Mouse (Mus musculus) heart, adult 2 months (tissue): Measurements from ENCODE around the gene Sec14l5. TPM values are rescaled to one million over a fixed set of nuclear protein-coding genes. Genes with fewer than 3 reads are reported as not detected.

Source experiments
- DNase-seq, 2 experiments: peaks; one replicate each; pipeline ENCODE4 v3.0.0; 2021
- H3K27ac ChIP-seq: fragments of 200-600 bp; 2 replicates; pipeline ENCODE4 v1.8.1; 2022
- H3K27me3 ChIP-seq: fragments of 200-500 bp; 2 replicates; pipeline ENCODE4 v1.6.1; 2012; ENCODE audit warnings: mild to moderate bottlenecking, low read length, inconsistent platforms, mixed read lengths; ENCODE audit not compliant: control insufficient read depth, insufficient read depth
- H3K36me3 ChIP-seq: fragments of 200-500 bp; 2 replicates; pipeline ENCODE4 v1.6.1; 2012; ENCODE audit warnings: low read length, inconsistent platforms; ENCODE audit not compliant: control insufficient read depth, insufficient read depth
- H3K4me1 ChIP-seq: fragments of 200-500 bp; 2 replicates; pipeline ENCODE4 v1.6.1; 2011; ENCODE audit warnings: low read length; ENCODE audit not compliant: control insufficient read depth, insufficient read depth
- H3K4me3 ChIP-seq: fragments of 200-600 bp; 2 replicates; pipeline ENCODE4 v1.8.1; 2022
- H3K79me2 ChIP-seq: fragments of 200-500 bp; replicated peaks from 2 replicates; pipeline ENCODE4 v1.6.1; 2012; ENCODE audit warnings: mild to moderate bottlenecking, inconsistent platforms, low read length, moderate library complexity, mixed read lengths; ENCODE audit not compliant: control insufficient read depth, insufficient read depth
- H3K9ac ChIP-seq: fragments of 200-500 bp; 2 replicates; pipeline ENCODE4 v1.6.1; 2012; ENCODE audit warnings: low read depth, mild to moderate bottlenecking, control low read depth, inconsistent platforms, low read length, mixed read lengths
- CTCF ChIP-seq: fragments of 200-600 bp; IDR thresholded peaks from 2 replicates; pipeline ENCODE4 v1.8.1; 2022; ENCODE audit warnings: antibody characterized with exemption, mild to moderate bottlenecking, moderate library complexity
- EP300 ChIP-seq: fragments of 200-500 bp; IDR thresholded peaks from 2 replicates; pipeline ENCODE4 v1.6.1; 2011; ENCODE audit warnings: low read depth, low read length, control low read depth; ENCODE audit not compliant: insufficient read depth
- POLR2A ChIP-seq: fragments of 200-500 bp; IDR thresholded peaks from 2 replicates; pipeline ENCODE4 v1.6.1; 2011; ENCODE audit warnings: mild to moderate bottlenecking, low read depth, low read length, control low read depth; ENCODE audit not compliant: insufficient read depth
- WGBS: fragments of 180-500 bp; shearing (Covaris S2); methylation state at CpG from one replicate; pipeline ENCODE4 v1.1.7; 2018; 5-methylcytosine and 5-hydroxymethylcytosine counted together
- intact Hi-C: fragments of 180-260 bp; cut with DNase I; formaldehyde crosslinking; loops from one replicate; pipeline ENCODE4 v1.15.1; 2025
- polyA plus RNA-seq: library from polyadenylated mRNA; depleted of rRNA; stranded (reverse); fragments of >200 nt; gene quantifications from 2 replicates; pipeline ENCODE4 v1.2.3, GENCODE M21; 2012
- total RNA-seq, 2 experiments: library from RNA; stranded (reverse); gene quantifications; 2 replicates each; pipeline ENCODE4 v1.2.3; 2021

Gene Sec14l5
- total and polyA plus RNA-seq, 3 experiments = 0.73 to 2.1 (median 0.78) TPM

- Histone ChIP-seq H3K4me1 (peaks cover 5% of the 10 kb centered on the region), H3K79me2 (no peaks in the 10 kb centered on the region), H3K27me3 (no peaks in the 10 kb centered on the region), H3K4me3 (no peak overlapping the region), H3K9ac (no peak overlapping the region), H3K27ac (no peak overlapping the region), H3K36me3 (no peaks in the 10 kb centered on the region)
- peak; percentile 70 to 81 for DNase-seq
- WGBS = 45% methylated on average over 4 of the region's 4 CpGs
- no peak for TF ChIP-seq CTCF
- no peak for TF ChIP-seq POLR2A
- TF ChIP-seq EP300 = no peak
- intact Hi-C loops = no loop called here
Observed at GRCm38 (mm10) chr16:5139741-5140140, 7.2 kb upstream of the Sec14l5 start.

- no peaks in the 10 kb centered on the region for H3K79me2 ChIP-seq
- TF ChIP-seq CTCF (peak; percentile 89), POLR2A (no peak)
- H3K36me3 ChIP-seq = no peaks in the 10 kb centered on the region
- intact Hi-C loops = loop anchor here (1.0 to 5.0 kb wide), 2 partner anchors 88 to 165 kb away; no protein-coding TSS in a partner anchor
- under 1% methylated on average over 7 of the region's 7 CpGs for WGBS
- no peaks in the 10 kb centered on the region for H3K27me3 ChIP-seq
- H3K9ac ChIP-seq = no peak overlapping the region
- no peak overlapping the region for H3K27ac ChIP-seq
- DNase-seq = peak; percentile 46
- H3K4me1 ChIP-seq = 0 out of 2 replicates have a peak, but pooled peaks cover 1% of the 10 kb centered on the region
- no peak overlapping the region for H3K4me3 ChIP-seq
Observed at GRCm38 (mm10) chr16:5145570-5145969, 1.3 kb upstream of the Sec14l5 start.

GRCm38 (mm10) chr16:5146367-5147036 lies 407 bp upstream of the Sec14l5 start:
- no peak overlapping the region for H3K27ac ChIP-seq
- WGBS = 3% methylated on average over 26 of the region's 26 CpGs
- H3K79me2 ChIP-seq = no peaks in the 10 kb centered on the region
- DNase-seq = peak; percentile 66 to 73
- no peaks in the 10 kb centered on the region for H3K36me3 ChIP-seq
- no peak for TF ChIP-seq CTCF
- no peak for TF ChIP-seq POLR2A
- no peak for TF ChIP-seq EP300
- no peaks in the 10 kb centered on the region for H3K27me3 ChIP-seq
- intact Hi-C loops = loop anchor here (2.0 to 5.0 kb wide), 2 partner anchors 48 to 89 kb away; no protein-coding TSS in a partner anchor
- no peak overlapping the region for H3K9ac ChIP-seq
- H3K4me3 ChIP-seq = peak overlapping the region; percentile 28
- 0 out of 2 replicates have a peak, but pooled peaks cover 1% of the 10 kb centered on the region for H3K4me1 ChIP-seq

GRCm38 (mm10) chr16:5150544-5150943 lies 3.6 kb downstream of the Sec14l5 start:
- Histone ChIP-seq H3K27ac (no peak overlapping the region), H3K36me3 (no peaks in the 10 kb centered on the region), H3K27me3 (no peaks in the 10 kb centered on the region), H3K9ac (no peak overlapping the region), H3K4me3 (no peak overlapping the region), H3K79me2 (no peaks in the 10 kb centered on the region), H3K4me1 (0 out of 2 replicates have a peak, but pooled peaks cover 1% of the 10 kb centered on the region)
- 80% methylated on average over 10 of the region's 10 CpGs for WGBS
- intact Hi-C loops = no loop called here
- no peak for TF ChIP-seq POLR2A
- TF ChIP-seq CTCF = no peak
- no peak for TF ChIP-seq EP300
- no peak for DNase-seq

GRCm38 (mm10) chr16:5153299-5154026 lies 6.6 kb downstream of the Sec14l5 start:
- H3K36me3 ChIP-seq = no peaks in the 10 kb centered on the region
- no peaks in the 10 kb centered on the region for H3K27me3 ChIP-seq
- no peak overlapping the region for H3K4me3 ChIP-seq
- H3K79me2 ChIP-seq = no peaks in the 10 kb centered on the region
- H3K4me1 ChIP-seq = no peaks in the 10 kb centered on the region
- no peak overlapping the region for H3K27ac ChIP-seq
- 54% methylated on average over 6 of the region's 6 CpGs for WGBS
- no peak for TF ChIP-seq POLR2A
- no peak for TF ChIP-seq EP300
- TF ChIP-seq CTCF = no peak
- no peak for DNase-seq
- intact Hi-C loops = no loop called here
- H3K9ac ChIP-seq = no peak overlapping the region

- 38% methylated on average over 3 of the region's 3 CpGs for WGBS
- no peaks in the 10 kb centered on the region for H3K27me3 ChIP-seq
- H3K36me3 ChIP-seq = no peaks in the 10 kb centered on the region
- H3K9ac ChIP-seq = no peak overlapping the region
- no peaks in the 10 kb centered on the region for H3K4me1 ChIP-seq
- intact Hi-C loops = no loop called here
- DNase-seq = no peak
- H3K4me3 ChIP-seq = no peak overlapping the region
- H3K79me2 ChIP-seq = no peaks in the 10 kb centered on the region
- TF ChIP-seq POLR2A (no peak), CTCF (no peak), EP300 (no peak)
- no peak overlapping the region for H3K27ac ChIP-seq
Observed at GRCm38 (mm10) chr16:5155014-5155413, 8.1 kb downstream of the Sec14l5 start.
